Mouse (Mus musculus) megakaryocyte, embryonic 14.5 days (primary cell): Measurements from ENCODE around the gene Ahcy. TPM values are rescaled to one million over a fixed set of nuclear protein-coding genes. Genes with fewer than 3 reads are reported as not detected.
"Not testable (repeated sequence)": the region's sequence is repeated elsewhere in the genome, so short reads cannot be mapped to it uniquely, and the experiment has no call there.

Experiments used
- H3K27me3 ChIP-seq: replicated peaks from 2 replicates; pipeline ENCODE3; 2012; ENCODE audit warnings: inconsistent platforms
- H3K36me3 ChIP-seq: replicated peaks from 2 replicates; pipeline ENCODE3; 2012; ENCODE audit warnings: low read length, inconsistent platforms, mixed read lengths
- H3K4me1 ChIP-seq: 2 replicates; pipeline ENCODE4 v1.6.1; 2012; ENCODE audit warnings: inconsistent platforms
- H3K4me3 ChIP-seq: replicated peaks from 2 replicates; pipeline ENCODE3; 2012; ENCODE audit warnings: moderate library complexity, mild to moderate bottlenecking, inconsistent platforms
- H3K9me3 ChIP-seq: 2 replicates; pipeline ENCODE4 v1.6.1; 2012; ENCODE audit warnings: inconsistent platforms
- FLI1 ChIP-seq: IDR thresholded peaks from 2 replicates; pipeline ENCODE4 v1.6.1; 2012; ENCODE audit warnings: low read length, inconsistent platforms, mixed read lengths
- GATA1 ChIP-seq: IDR thresholded peaks from 3 replicates; pipeline ENCODE4 v1.6.1; 2012; ENCODE audit warnings: mixed read lengths, low read length, inconsistent platforms, borderline replicate concordance
- polyA plus RNA-seq: library from polyadenylated mRNA; stranded (reverse); fragments of >175 nt; gene quantifications from 2 replicates; pipeline ENCODE4 v1.2.3, GENCODE M21; 2012; ENCODE audit warnings: low replicate concordance; ENCODE audit not compliant: insufficient read depth

Gene Ahcy
- polyA plus RNA-seq, 1 experiment: 9.5 TPM

GRCm38 (mm10) chr2:155030831-155031230, 43.5 kb downstream of the Ahcy start:
- no peak overlapping the region for H3K4me3 ChIP-seq
- H3K27me3 ChIP-seq: peaks cover 38% of the 10 kb centered on the region
- H3K36me3 ChIP-seq: no peaks in the 10 kb centered on the region
- H3K4me1 ChIP-seq: peaks cover 6% of the 10 kb centered on the region
- 0 out of 2 replicates have a peak, but pooled peaks cover 3% of the 10 kb centered on the region for H3K9me3 ChIP-seq
- TF ChIP-seq GATA1 (no peak), FLI1 (no peak)

GRCm38 (mm10) chr2:155020247-155020826, 54.0 kb downstream of the Ahcy start:
- not testable (repeated sequence) for H3K27me3 ChIP-seq, H3K4me1 ChIP-seq, H3K36me3 ChIP-seq, H3K4me3 ChIP-seq
- H3K9me3 ChIP-seq: peaks cover 28% of the 10 kb centered on the region

GRCm38 (mm10) chr2:155019673-155020072, 54.6 kb downstream of the Ahcy start:
- no peak for TF ChIP-seq GATA1
- TF ChIP-seq FLI1: no peak
- H3K4me1 ChIP-seq: peaks cover 4% of the 10 kb centered on the region; the same call in 1 of the 2 replicates
- H3K9me3 ChIP-seq: peaks cover 26% of the 10 kb centered on the region
- H3K27me3 ChIP-seq: peaks cover 8% of the 10 kb centered on the region
- H3K4me3 ChIP-seq: peak overlapping the region; percentile 89
- no peaks in the 10 kb centered on the region for H3K36me3 ChIP-seq

- peaks cover 15% of the 10 kb centered on the region for H3K27me3 ChIP-seq
- peak overlapping the region; percentile 89 for H3K4me3 ChIP-seq
- no peaks in the 10 kb centered on the region for H3K36me3 ChIP-seq
- TF ChIP-seq FLI1: no peak
- TF ChIP-seq GATA1: no peak
- H3K9me3 ChIP-seq: peaks cover 26% of the 10 kb centered on the region
- peaks cover 4% of the 10 kb centered on the region; the same call in 1 of the 2 replicates for H3K4me1 ChIP-seq
Measured at GRCm38 (mm10) chr2:155018762-155019641, 55.3 kb downstream of the Ahcy start.

- peaks cover 21% of the 10 kb centered on the region for H3K9me3 ChIP-seq
- peaks cover 22% of the 10 kb centered on the region for H3K27me3 ChIP-seq
- not testable (repeated sequence) for H3K4me1 ChIP-seq, H3K36me3 ChIP-seq
- H3K4me3 ChIP-seq: peak within 1 kb of the TSS; percentile 89
Measured at GRCm38 (mm10) chr2:155018251-155018755, 56.0 kb downstream of the Ahcy start, which contains the start of gene Gm14226. Gene Gm14226 (plus strand): TSS chr2:155018266.

GRCm38 (mm10) chr2:155016751-155017150, 57.5 kb downstream of the Ahcy start:
- not testable (repeated sequence) for H3K4me3 ChIP-seq, H3K4me1 ChIP-seq, H3K36me3 ChIP-seq
- Histone ChIP-seq H3K27me3 (peaks cover 32% of the 10 kb centered on the region), H3K9me3 (peaks cover 14% of the 10 kb centered on the region)

GRCm38 (mm10) chr2:155012991-155013390, 61.3 kb downstream of the Ahcy start:
- no peaks in the 10 kb centered on the region for H3K36me3 ChIP-seq
- H3K4me1 ChIP-seq: peaks cover 14% of the 10 kb centered on the region
- H3K9me3 ChIP-seq: no peaks in the 10 kb centered on the region
- no peak for TF ChIP-seq GATA1
- TF ChIP-seq FLI1: no peak
- H3K27me3 ChIP-seq: peaks cover 35% of the 10 kb centered on the region
- no peak overlapping the region for H3K4me3 ChIP-seq

GRCm38 (mm10) chr2:155011086-155011656, 63.1 kb downstream of the Ahcy start:
- peaks cover 3% of the 10 kb centered on the region; the same call in 1 of the 2 replicates for H3K9me3 ChIP-seq
- H3K27me3 ChIP-seq: peaks cover 41% of the 10 kb centered on the region
- H3K4me1 ChIP-seq: peaks cover 14% of the 10 kb centered on the region
- H3K4me3 ChIP-seq: peak overlapping the region; percentile 44
- TF ChIP-seq FLI1: no peak
- no peak; the same call in 2 of the 3 replicates for TF ChIP-seq GATA1
- H3K36me3 ChIP-seq: no peaks in the 10 kb centered on the region

Other genes with a start within 250 kb of the Ahcy start
- gene Eif2s2, start 181.6 kb downstream of the Ahcy start, polyA plus RNA-seq: 8.0 and 28.7 TPM in 2 replicates
- gene Gm14226, start 56.2 kb downstream of the Ahcy start, polyA plus RNA-seq: not detected in 2 replicates
- 1.2 and 1.4 TPM in 2 replicates for gene Itch, start 59.0 kb upstream of the Ahcy start, polyA plus RNA-seq
- gene Dynlrb1, start 162.0 kb upstream of the Ahcy start, polyA plus RNA-seq: 10.7 and 187 TPM in 2 replicates
- gene Map1lc3a, start 201.8 kb upstream of the Ahcy start, polyA plus RNA-seq: 47.3 and 56.9 TPM in 2 replicates